Mouse (Mus musculus): ENCODE measurements at regions not wholly inside any gene's neighbourhood (a gene's known extent, or its start where the extent isn't known, plus 50 kb on each side); places are given as distances from the start of the nearest gene placed in this dataset.
"Not testable (repeated sequence)": the region's sequence is repeated elsewhere in the genome, so short reads cannot be mapped to it uniquely, and the experiment has no call there.

- DNase-seq (ENCODE audit: low spot score in 2 of 2), result no peak
These were observed 59.6 kb downstream of the Fasl start for GRCm38 (mm10) chr1:161728546-161729206.

- DNase-seq (ENCODE audit: low spot score in 2 of 2), result not testable (repeated sequence)
These were observed 60.9 kb downstream of the Fasl start for GRCm38 (mm10) chr1:161727357-161727756.

- not testable (repeated sequence) for DNase-seq (ENCODE audit: low spot score in 2 of 2)
These were observed 62.2 kb downstream of the Fasl start for GRCm38 (mm10) chr1:161726098-161726497.

- no peak for DNase-seq (ENCODE audit: low spot score in 2 of 2)
These were observed 68.4 kb downstream of the Fasl start for GRCm38 (mm10) chr1:161719876-161720275.

GRCm38 (mm10) chr1:161718254-161718653 lies 70.0 kb downstream of the Fasl start:
- no peak for DNase-seq (ENCODE audit: low spot score in 2 of 2)

GRCm38 (mm10) chr1:161712918-161713317 lies 75.4 kb downstream of the Fasl start:
- peak; percentile 54 to 61 for DNase-seq (ENCODE audit: low spot score in 2 of 2)

- DNase-seq (ENCODE audit: low spot score in 2 of 2), result no peak
These were observed 76.0 kb downstream of the Fasl start for GRCm38 (mm10) chr1:161712283-161712682.

GRCm38 (mm10) chr1:161707049-161707448 lies 81.2 kb downstream of the Fasl start:
- DNase-seq (ENCODE audit: low spot score in 2 of 2), result no peak

- DNase-seq (ENCODE audit: low spot score in 2 of 2), result no peak
These were observed 83.3 kb downstream of the Fasl start for GRCm38 (mm10) chr1:161704961-161705360.

- no peak for DNase-seq (ENCODE audit: low spot score in 2 of 2)
These were observed 83.8 kb downstream of the Fasl start for GRCm38 (mm10) chr1:161704527-161704926.

GRCm38 (mm10) chr1:161695886-161696285 lies 92.4 kb downstream of the Fasl start:
- no peak for DNase-seq (ENCODE audit: low spot score in 2 of 2)

- no peak for DNase-seq (ENCODE audit: low spot score in 2 of 2)
These were observed 94.5 kb downstream of the Fasl start for GRCm38 (mm10) chr1:161693768-161694160.

GRCm38 (mm10) chr1:161692836-161693767 lies 95.2 kb downstream of the Fasl start:
- no peak for DNase-seq (ENCODE audit: low spot score in 2 of 2)

- no peak for DNase-seq (ENCODE audit: low spot score in 2 of 2)
These were observed 99.3 kb downstream of the Fasl start for GRCm38 (mm10) chr1:161688946-161689345.

- peak; percentile 52 to 62 for DNase-seq (ENCODE audit: low spot score in 2 of 2)
These were observed 100.7 kb downstream of the Fasl start for GRCm38 (mm10) chr1:161687548-161687947.

GRCm38 (mm10) chr1:161680558-161680957 lies 107.7 kb downstream of the Fasl start:
- no peak for DNase-seq (ENCODE audit: low spot score in 2 of 2)

- no peak for DNase-seq (ENCODE audit: low spot score in 2 of 2)
These were observed 117.4 kb downstream of the Fasl start for GRCm38 (mm10) chr1:161670937-161671336.

GRCm38 (mm10) chr1:161664321-161664720 lies 124.0 kb downstream of the Fasl start:
- DNase-seq (ENCODE audit: low spot score in 2 of 2), result no peak

- DNase-seq (ENCODE audit: low spot score in 2 of 2), result peak in 1 of 2 experiments; percentile 7
These were observed 124.9 kb downstream of the Fasl start for GRCm38 (mm10) chr1:161663351-161663750.

GRCm38 (mm10) chr1:161662241-161662640 lies 126.1 kb downstream of the Fasl start:
- DNase-seq (ENCODE audit: low spot score in 2 of 2), result no peak

- no peak for DNase-seq (ENCODE audit: low spot score in 2 of 2)
These were observed 130.8 kb downstream of the Fasl start for GRCm38 (mm10) chr1:161657511-161657910.

- DNase-seq (ENCODE audit: low spot score in 2 of 2), result no peak
These were observed 138.9 kb downstream of the Fasl start for GRCm38 (mm10) chr1:161649387-161649786.

Measured in left cerebral cortex, adult 18-20 months (tissue).